Mouse (Mus musculus): Measurements from ENCODE around the gene Gtpbp1.

The Gtpbp1 gene

DNA sequence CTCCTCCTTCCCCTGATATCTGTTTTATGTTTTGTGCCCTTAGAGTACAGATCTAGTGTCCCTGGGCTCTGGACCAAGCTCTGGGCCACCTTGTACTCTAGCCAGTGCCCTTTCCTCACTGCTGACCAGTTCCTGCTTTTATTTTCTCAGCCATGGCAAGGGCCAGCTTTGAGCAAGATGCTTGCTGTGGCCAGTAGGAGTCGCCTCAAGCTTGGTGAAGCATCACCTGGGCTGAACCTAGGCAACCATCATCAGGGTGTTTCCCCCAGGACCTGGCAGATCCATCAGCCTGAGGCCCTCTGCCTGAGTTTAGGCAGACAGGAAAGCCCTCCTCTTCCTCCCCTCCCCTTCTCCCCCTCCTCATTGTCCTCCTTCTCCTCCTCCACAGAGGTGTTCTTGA lies 32.8 kb downstream of the Gtpbp1 start:
- peak; percentile 53 for DNase-seq (ENCODE audit: low read depth, low spot score)

DNA sequence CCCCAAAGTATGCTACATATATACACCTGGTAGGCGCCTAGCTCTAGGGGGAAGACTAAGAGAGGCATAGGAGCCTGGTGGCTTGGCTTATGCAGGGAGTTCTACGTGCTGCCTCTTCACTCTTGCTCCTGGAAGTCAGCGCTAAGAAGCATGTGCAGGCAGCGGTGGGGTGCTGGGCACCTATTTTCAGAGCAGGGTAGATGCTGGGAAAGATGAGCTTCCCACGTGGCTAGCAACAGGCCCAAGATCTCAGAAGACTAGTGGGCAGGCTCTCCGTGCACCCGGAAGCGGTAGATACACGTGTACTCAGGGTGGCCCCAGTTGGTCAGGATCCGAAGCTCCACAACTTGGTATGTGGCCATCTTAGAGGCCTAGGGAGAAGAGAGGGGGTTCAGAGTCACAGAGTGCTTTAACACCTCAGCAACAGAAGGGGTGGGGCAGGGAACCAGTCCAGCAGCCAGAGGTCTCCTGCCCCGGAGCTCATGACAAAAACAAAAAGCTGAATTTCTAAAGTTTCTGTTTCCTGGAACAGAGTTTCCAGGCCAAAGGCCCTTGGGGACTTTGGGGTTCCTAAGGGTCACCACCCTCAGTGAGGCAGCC lies 34.6 kb downstream of the Gtpbp1 start:
- DNase-seq (ENCODE audit: low read depth, low spot score), result no peak

DNA sequence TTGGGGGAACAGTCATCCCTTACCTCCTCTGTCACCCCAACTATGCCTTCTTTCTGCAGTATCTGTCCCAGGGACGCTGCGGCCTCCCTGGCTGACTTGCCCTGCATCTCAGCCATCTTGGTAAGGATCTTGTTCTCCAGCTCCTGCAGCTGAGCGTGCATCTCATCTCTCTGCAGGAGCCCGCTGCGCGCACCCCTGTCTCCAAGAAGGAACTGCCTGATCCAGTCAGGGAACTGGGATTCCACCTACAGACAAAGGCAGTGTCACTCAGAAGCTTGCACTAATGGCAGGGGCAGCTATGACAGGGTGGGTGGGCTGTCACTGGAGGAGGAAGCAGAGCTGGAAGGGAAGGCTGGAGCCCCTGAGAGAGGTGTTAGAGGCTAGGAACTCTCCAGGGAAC lies 37.2 kb downstream of the Gtpbp1 start:
- no peak for DNase-seq (ENCODE audit: low read depth, low spot score)

DNA sequence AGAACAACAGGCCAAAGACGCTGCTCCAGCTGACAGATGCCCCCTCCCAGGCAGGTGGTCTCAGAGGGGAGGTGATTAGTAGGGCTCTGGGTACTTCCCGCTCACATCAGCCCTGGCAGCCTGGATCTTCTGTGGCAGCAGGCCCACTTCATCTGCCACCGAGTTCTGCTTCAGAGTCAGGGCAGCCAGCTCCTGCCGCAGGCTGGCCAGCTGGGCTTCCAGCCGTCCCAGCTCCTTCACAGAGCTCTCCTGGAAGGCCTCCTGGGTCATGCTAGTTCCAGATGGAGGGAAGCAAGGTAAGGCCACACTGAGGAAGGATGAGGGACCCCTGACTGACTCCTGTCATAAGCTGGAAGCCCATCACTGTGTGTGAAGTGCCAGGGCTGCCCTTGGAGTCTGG lies 37.7 kb downstream of the Gtpbp1 start:
- DNase-seq (ENCODE audit: low read depth, low spot score), result no peak

DNA sequence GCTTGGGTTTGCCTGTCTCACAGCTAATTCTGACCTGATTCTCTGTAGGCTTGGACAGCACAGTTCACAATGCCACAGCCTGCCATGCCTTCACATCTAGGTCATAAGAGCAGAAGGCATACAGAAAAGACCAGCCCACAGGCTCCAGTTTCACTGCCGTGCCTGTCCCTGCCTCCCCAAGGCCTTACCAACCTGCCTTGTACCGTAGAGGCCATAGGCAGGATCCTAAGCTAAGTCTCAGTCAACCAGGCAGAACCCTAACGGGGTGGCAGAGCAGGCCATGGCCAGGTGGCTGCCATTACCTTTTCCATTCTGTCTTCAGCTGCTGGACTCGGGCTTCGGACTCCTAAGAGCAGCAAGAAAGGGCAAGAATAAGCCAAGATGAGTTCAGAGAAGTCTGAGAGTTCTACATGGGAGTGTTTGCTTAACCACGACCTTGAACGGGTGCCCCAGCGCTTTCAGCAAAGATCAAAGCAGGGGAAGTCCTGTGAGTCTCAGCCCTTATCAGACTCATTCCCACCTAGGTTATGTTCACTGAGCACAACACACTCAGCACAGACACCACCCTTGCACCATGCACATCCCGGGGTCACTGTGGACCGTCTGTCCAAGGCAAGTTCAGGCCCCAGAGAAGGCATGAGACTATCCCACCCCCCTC lies 38.2 kb downstream of the Gtpbp1 start:
- no peak for DNase-seq (ENCODE audit: low read depth, low spot score)

DNA sequence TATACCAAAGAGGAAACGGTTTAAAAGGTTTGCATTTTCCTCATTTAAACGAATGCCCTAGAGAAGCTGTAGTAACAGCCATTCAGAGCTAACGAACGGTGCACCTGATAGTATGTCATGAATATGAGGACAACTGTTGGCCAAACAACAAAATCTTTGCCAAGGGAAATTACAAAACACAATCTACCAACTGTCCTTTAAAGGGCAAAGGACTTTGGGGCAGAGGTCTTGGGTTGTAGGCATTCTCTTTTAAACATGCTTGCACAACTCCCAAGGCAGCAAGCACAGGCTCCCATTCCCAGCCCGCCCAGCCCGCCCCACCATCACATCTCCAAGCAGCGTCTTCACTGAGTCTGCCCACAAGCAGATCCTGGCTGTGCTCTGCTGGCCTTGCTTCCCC lies 40.9 kb downstream of the Gtpbp1 start:
- no peak for DNase-seq (ENCODE audit: low read depth, low spot score)

DNA sequence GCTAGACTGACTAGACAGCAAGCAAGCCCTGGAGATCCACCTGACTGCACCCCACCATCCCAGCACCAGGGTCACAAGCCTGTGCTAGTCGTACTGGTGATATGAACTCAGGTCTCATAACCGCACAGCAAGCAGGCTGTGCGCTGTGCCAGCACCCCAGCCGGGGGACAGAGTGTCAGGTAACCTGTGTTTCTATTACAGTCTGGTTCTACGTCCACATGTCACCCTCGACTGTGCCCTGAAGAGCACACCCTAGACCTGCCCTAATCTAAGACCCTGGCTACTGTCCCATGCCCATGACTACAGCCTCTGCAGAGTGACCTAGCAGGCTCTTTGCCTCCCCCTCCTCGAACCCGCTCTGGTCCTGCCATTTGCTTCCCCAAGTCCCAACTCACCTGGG lies 42.5 kb downstream of the Gtpbp1 start:
- DNase-seq (ENCODE audit: low read depth, low spot score), result no peak

DNA sequence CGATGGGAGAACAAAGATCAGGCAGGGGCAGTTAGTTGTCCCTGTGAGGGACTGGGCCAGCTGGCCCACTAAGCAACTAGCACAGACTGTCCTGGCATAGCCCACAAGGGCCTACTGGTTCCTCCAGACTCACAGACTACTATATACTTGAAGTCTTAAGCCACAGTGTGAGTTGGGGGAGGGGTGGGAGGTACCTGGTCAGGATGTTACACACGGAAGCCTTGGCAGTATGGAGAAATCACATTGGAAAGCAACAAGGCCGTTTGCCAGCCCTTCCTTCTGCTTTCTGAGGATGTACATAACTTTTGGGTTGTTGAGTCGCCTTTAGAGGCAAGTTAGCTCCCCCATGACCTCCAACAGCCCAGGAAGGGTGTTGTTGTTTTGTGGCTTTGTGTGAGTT lies 43.0 kb downstream of the Gtpbp1 start:
- DNase-seq (ENCODE audit: low read depth, low spot score), result no peak

DNA sequence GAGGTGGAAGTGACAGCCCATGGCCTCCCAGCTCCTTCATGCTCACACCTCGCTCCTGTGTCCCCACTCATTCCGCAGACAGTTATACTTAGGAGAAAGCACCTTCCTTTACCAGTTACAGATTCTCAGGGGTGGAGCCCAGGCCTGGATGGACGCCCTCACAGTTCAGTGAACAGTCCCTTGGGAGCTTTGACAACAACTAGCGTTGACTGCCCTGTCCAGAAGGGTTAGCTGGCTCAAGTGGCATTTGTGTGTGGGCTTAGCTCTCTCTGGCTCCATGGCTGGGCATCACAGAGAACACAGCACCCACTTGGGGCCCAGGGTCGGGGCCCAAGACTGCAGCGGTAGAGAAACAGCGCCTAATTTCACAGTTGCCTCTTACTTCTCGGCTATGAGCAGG lies 43.7 kb downstream of the Gtpbp1 start:
- DNase-seq (ENCODE audit: low read depth, low spot score), result no peak

DNA sequence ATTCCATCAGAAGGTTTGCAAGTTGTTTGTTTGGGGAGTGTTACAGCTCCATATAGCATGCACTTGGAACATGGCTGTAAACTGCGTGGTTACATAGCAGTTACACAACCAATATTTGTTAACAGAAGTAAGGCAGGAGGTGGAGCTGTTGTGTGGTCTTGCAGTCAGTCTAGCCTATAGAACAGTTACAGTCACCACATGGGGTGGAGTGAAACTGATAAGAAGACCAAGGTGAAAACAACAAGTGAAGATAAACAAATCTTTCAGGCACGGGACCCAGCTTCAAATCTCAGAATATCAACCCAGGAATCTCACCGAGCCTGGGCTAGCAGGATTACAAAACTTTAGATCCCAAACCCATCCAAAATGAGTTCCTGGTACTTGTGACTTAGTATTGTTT lies 50.1 kb downstream of the Gtpbp1 start:
- no peak for DNase-seq (ENCODE audit: low read depth, low spot score)

DNA sequence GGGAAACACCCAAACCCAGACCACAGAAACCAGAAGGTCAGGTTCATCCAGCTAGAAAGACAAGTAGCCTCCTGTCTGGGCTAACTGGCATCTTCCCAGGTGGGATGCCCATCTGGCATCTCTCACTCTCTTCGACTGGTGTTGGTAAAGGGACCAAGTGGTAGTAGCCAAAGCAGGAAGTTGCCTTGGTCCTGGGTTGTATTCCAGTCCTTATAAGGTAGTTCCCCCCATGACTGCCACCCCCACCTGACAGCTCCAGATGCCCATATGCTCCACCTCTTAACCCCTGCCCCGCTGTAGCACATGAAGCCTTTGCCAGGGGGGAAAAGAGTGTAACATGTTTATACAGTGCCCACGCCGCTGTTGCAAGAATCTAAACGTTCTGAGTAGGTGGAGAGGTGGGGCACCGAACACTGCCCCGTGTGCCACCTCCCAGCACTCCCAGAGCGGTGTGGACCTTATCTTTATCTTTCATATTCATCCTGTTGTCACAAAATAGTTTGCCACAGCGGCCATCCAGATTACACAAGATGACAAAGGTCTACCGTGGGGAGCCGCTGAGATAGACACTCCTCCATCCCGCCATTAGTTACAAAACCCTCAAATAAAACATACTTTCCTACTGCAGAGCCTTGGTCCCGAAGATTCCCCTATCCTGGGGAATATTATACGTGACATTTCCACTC lies 50.7 kb downstream of the Gtpbp1 start:
- no peak for DNase-seq (ENCODE audit: low read depth, low spot score)

DNA sequence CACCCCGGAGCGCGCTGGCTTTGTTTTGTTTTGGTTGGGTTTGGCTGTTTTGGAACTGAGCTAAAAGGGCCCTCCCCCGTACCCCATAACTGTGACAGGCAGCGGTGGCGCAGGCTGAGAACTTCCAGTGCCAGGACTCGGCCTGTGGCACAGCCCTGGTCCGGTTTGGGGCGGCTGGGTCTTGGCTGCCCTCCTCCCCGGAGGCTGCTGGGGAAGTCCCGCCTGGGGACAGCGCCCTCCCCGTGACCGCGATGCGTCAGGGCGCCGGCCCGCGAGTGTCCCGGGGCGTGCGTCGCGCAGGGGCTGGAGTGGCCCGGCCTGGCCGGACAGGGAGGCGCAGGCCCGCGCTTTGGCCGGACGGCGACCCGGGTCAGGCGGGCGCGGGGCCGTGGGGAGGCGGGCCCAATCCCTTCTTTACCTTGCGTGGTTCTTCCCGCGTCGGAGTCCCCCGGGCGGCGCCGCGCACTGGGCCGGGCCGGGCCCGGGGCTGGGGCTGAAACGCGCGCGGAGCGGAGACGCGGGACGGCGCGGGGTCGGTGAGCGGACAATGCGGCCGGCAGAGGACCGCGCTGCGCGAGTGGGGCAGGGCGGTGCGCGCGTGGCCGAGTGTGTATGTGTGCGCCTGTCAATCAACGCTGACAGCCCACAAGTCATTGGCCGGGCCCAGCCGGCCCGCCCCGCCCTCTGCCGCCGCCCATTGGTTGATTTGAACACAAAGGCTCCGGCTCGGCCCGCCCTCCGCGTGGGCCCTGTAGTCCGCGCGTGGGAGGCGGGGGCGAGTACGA lies 51.5 kb downstream of the Gtpbp1 start, which contains the start of gene Sun2:
Sun2 (minus strand) TSS at position 616 of the 785 bp plus-strand sequence.
- peak; percentile 74 for DNase-seq (ENCODE audit: low read depth, low spot score)

DNA sequence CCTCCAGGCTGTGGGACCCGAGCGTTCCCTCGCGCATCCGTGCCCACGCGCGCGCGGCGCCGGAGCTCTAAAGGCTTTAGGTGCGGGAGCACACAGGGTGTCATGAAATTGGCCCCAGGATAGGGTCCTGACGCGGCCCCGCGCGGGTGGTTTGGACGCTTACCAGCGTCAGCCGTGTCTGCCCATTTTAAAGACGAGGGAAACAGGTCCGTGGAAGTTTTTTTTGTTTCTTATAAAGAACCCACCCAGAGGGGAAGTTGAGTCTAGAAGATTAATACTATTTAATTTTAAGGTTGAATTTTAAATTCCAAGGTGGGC lies 52.0 kb downstream of the Gtpbp1 start:
- no peak for DNase-seq (ENCODE audit: low read depth, low spot score)

DNA sequence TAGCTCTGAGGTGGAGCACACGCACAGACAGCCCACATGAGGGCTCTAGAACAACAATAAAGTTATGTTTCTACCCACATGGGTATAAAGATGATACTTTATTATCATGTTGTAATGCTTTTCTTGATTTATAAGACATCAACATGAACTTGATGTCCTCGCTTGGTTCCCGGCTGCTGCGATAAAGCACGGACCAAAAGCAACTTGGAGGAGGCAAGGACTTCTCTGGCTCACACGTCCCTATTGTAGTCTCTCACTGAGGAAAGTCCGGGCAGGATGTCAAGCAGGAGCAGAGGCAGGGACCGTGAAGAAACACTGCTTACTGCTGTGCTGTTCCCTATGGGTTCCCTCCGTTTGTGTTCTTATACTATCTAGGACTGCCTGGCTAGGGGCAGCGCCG lies 53.4 kb downstream of the Gtpbp1 start:
- no peak for DNase-seq (ENCODE audit: low read depth, low spot score)

DNA sequence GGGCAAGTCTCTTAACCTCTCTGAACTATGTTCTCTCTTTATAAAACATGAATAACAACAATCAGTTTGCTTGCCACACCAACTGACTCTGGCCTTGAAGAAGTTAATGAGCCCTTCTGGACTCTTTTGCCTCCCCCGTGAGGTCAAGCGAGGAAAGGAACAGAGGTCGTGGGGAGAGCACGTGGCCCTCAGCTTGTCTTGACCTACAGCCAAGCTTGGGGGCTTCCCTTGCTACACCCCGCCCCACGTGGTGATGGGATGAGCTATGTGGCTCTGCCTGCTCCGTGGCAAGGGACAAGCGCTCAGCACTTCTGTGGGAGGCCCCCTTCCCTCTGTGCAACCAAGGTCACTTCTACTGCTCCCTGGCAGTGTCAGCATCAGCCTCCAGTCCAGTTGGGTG lies 54.1 kb downstream of the Gtpbp1 start:
- DNase-seq (ENCODE audit: low read depth, low spot score), result peak; percentile 56

DNA sequence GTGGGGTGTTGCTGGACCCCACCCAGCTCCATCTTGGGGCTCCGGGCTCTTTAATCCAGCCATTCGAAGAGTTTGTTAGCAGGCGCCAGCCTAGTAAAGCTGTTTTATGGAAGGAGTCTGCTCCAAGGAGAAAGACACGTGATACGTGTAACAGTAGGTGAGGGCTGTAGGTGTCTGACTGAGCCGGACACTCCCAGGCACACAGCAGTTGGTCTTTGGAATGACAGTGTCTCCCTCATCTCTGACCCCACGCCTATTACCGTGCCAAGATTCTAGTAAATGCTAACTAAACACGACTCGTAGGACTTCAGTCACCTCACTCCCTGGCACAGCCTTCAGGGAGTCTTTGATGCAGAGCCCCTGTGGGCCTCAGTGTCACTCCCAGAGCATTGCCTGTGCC lies 54.7 kb downstream of the Gtpbp1 start:
- DNase-seq (ENCODE audit: low read depth, low spot score), result peak; percentile 61

DNA sequence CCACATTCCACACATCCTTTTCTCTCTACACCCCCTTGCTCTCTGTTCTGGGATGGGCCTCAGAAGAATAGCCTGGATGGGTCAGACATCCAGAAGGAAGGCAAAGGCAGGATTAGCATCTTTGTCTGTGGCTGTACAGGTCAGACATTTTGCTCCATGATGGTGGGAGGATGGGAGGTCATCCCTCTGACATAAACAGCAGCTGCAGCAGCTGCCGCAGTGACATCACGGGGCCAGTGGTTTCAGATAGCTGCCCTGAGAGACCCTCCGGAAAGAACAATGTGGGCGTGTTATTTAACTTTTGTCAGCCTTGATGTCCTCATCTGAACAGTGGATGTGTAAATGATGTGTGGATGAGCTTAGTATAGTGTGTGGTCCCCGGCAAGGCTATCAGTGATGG lies 55.2 kb downstream of the Gtpbp1 start:
- DNase-seq (ENCODE audit: low read depth, low spot score), result peak; percentile 30

DNA sequence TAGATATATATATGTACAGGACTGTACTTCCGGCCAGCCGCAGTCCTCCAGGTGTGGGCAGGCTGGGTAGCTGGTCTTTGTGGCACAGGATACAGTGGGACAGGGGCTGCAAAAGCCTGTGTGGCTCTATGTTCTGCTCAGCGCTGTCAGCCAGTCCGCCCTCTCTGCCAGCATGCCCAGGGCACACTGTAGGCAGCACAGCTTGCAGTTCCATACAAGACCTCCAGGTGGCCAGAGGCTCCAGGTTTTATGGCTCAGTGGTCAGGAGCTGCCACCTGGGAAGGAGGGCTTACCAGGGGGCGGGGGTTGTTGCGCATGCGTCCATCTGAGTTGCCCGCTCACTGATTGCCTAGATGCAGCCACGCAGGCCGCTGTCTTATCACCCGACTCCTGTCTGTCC lies 57.4 kb downstream of the Gtpbp1 start:
- DNase-seq (ENCODE audit: low read depth, low spot score), result peak; percentile 96

DNA sequence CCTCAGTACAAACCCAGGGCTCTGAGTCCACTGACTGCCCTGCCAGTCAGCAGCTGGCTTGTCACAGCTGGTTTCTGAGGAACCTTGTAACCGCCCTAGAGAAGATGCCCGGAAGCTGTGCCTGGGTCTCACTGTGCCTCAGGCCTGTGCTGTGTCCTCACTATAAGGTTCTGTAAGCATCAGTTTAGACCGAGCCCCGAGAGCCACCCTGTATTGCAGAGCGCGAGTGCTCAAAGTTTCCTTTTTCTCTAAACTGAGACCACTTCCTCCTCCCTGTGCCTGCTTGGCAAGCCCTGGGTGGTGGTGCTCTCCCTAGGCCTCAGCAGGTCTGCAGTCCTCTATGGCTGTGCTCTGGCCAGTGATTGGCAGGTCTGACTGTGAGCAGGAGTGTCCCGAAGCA lies 58.5 kb downstream of the Gtpbp1 start:
- no peak for DNase-seq (ENCODE audit: low read depth, low spot score)

DNA sequence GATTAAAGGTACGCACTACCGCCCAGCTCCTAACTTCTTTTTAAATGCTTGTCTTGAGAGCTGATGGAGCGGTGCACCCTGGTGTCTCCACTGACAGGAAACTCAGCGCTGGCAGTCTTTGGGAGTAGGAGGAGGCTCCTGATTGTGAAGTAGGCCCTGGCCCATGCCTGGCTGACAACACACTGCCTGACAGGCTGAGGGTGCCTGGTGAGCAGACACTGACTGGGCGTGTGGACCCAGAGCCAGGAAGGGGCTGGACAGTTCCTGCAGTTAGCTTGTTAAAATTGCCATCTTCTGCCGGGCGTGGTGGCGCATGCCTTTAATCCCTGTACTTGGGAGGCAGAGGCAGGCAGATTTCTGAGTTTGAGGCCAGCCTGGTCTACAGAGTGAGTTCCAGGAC lies 59.6 kb downstream of the Gtpbp1 start:
- DNase-seq (ENCODE audit: low read depth, low spot score), result no peak

DNA sequence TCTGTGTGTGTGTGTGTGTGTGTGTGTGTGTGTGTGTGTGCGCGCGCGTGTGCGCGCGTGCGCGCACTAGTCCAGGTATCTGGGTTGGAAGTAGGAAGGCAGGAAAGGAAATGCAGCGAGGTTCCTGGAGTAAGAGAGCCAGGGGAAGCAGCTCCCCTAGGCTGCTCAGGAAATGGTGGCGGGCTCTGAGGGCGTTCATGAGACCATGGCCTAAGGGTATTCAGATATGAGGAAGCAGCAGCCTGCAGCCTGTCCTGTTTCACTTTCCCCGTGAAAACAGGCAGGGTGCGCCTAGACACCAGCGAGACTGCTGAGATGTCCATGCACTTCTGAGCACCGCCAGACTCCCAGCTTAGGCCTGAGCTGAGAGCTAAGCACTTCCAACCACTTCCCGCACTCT lies 61.1 kb downstream of the Gtpbp1 start:
- DNase-seq (ENCODE audit: low read depth, low spot score), result peak; percentile 31

DNA sequence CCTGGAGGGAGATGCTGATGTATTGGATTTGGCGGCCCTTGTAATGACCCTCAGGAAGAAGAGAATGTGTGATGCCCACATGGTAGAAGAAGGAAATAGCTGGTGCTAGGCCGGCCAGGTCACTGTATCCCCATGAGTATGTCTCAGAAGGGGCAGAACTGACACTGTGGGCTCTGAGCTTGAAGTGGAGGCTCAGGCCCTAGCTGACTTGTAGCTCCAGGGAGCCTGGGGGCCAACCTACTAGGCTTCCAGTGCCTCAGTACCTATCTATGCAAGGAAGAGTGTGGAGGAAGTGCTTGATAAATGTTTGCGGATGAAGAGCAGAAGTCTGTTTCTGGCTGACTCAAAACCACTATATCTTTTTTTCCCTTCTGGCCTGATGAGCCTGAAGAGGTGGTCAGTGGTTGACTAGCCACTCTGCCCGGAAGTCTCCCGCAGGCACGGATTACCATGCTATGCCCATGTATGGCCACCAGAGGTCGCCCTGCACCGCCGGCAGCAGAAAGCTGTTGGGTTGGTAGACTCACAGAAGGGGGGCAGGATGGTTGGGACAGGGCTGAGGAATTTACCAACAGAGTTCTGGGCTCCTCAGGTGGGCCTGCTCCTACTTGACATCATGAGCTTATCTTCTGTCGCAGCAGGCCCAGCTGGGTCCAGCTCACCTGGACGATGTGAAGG lies 62.2 kb downstream of the Gtpbp1 start:
- peak; percentile 53 for DNase-seq (ENCODE audit: low read depth, low spot score)

All from ES-CJ7 (cell line).